Comparison of ENCODE assay signal across 8 mouse cellular contexts in the genomic region with DNA sequence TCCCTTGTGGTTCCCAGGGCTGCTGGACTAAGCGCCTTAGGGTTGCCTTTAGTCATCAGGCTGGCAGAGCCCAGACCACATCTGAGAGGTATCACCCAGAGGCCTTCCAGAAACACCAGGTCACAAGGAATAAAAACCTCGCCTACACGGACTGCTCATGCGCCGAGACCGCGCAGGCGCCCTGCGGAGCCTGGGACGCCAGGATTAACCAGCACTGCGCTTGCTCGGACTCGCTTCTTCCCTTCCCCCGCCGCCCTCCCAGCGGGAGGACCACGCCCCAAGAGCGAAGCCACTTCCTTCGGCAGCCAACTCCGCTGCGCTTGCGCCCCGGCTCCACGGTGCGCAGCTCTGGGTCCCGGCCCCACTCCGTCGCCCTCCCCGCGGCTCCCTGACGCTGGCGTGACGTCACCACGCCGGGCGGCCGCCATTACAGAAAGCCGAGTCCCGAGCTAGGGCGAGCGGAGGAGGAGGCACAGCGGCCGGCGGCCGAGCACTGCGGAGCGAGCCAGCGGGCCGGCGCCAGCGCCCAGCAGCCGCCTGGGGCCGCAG. TPM values are rescaled to one million over a fixed set of nuclear protein-coding genes. Genes with fewer than 3 reads are reported as not detected.
DNase-seq lines count a peak whose midpoint lies in the region; ATAC-seq and TF ChIP-seq lines count a peak whose summit lies in the region.

A gene (plus strand): TSS at position 284 of the 549 bp plus-strand sequence.

- H3K27ac ChIP-seq in heart, embryonic 12.5 days (ENCODE audit: poor library complexity, severe bottlenecking): peak within 1 kb of the TSS; percentile 99
- peak within 1 kb of the TSS; percentile 100 for H3K27ac ChIP-seq in kidney, postnatal 0 days
- peak within 1 kb of the TSS; percentile 98 for H3K27ac ChIP-seq in liver, embryonic 11.5 days (ENCODE audit: low read depth, low read length)
- peak within 1 kb of the TSS; percentile 100 for H3K27ac ChIP-seq in stomach, embryonic 14.5 days (ENCODE audit: low read length)

- H3K36me3 ChIP-seq in heart, embryonic 12.5 days: no peaks in the 10 kb centered on the region
- H3K36me3 ChIP-seq in kidney, postnatal 0 days (ENCODE audit: insufficient read depth, low read length): no peaks in the 10 kb centered on the region
- no peaks in the 10 kb centered on the region for H3K36me3 ChIP-seq in liver, embryonic 11.5 days (ENCODE audit: control insufficient read depth, insufficient read depth, low read length)
- H3K36me3 ChIP-seq in stomach, embryonic 14.5 days (ENCODE audit: control insufficient read depth, insufficient read depth, low read length): no peaks in the 10 kb centered on the region; the same call in 1 of the 2 replicates

- no peak for TF ChIP-seq CTCF in kidney, postnatal 0 days (IDR thresholded peaks at IDR 0.05; ENCODE audit: low read depth)

- no peaks in the 10 kb centered on the region; the same call in 1 of the 2 replicates for H3K27me3 ChIP-seq in heart, embryonic 12.5 days (replicated peaks)
- no peaks in the 10 kb centered on the region for H3K27me3 ChIP-seq in kidney, postnatal 0 days (ENCODE audit: insufficient read depth, low read length)
- no peaks in the 10 kb centered on the region for H3K27me3 ChIP-seq in liver, embryonic 11.5 days (replicated peaks; ENCODE audit: control insufficient read depth, insufficient read depth, low read length)
- H3K27me3 ChIP-seq in stomach, embryonic 14.5 days (ENCODE audit: control insufficient read depth, insufficient read depth, low read length): no peaks in the 10 kb centered on the region

- H3K4me2 ChIP-seq in heart, embryonic 12.5 days: peak within 1 kb of the TSS; percentile 78
- H3K4me2 ChIP-seq in kidney, postnatal 0 days (ENCODE audit: low read length): peak within 1 kb of the TSS; percentile 81
- peak within 1 kb of the TSS; percentile 79 for H3K4me2 ChIP-seq in liver, embryonic 11.5 days
- H3K4me2 ChIP-seq in stomach, embryonic 14.5 days (replicated peaks; ENCODE audit: low read depth, low read length): peak within 1 kb of the TSS; percentile 80

- H3K4me3 ChIP-seq in heart, embryonic 12.5 days: peak within 1 kb of the TSS; percentile 95
- H3K4me3 ChIP-seq in kidney, postnatal 0 days (replicated peaks; ENCODE audit: low read depth, low read length): peak within 1 kb of the TSS; percentile 100
- H3K4me3 ChIP-seq in liver, embryonic 11.5 days (ENCODE audit: low read depth, low read length): peak within 1 kb of the TSS; percentile 93
- peak within 1 kb of the TSS; percentile 64 for H3K4me3 ChIP-seq in stomach, embryonic 14.5 days (ENCODE audit: low read depth, low read length)

- WGBS in heart, embryonic 12.5 days: under 1% methylated on average over 53 of the region's 53 CpGs
- under 1% methylated on average over 51 of the region's 53 CpGs for WGBS in kidney, postnatal 0 days
- under 1% methylated on average over 52 of the region's 53 CpGs for WGBS in liver, embryonic 11.5 days
- WGBS in stomach, embryonic 14.5 days: under 1% methylated on average over 49 of the region's 53 CpGs

- peaks cover 38% of the 10 kb centered on the region for H3K4me1 ChIP-seq in heart, embryonic 12.5 days (replicated peaks)
- H3K4me1 ChIP-seq in kidney, postnatal 0 days (replicated peaks; ENCODE audit: insufficient read depth, low read length): peaks cover 24% of the 10 kb centered on the region
- peaks cover 30% of the 10 kb centered on the region for H3K4me1 ChIP-seq in liver, embryonic 11.5 days (replicated peaks; ENCODE audit: control insufficient read depth, insufficient read depth, low read length)
- peaks cover 27% of the 10 kb centered on the region for H3K4me1 ChIP-seq in stomach, embryonic 14.5 days (ENCODE audit: control insufficient read depth, insufficient read depth, low read length)

- peak within 1 kb of the TSS; percentile 99 for H3K9ac ChIP-seq in heart, embryonic 12.5 days
- H3K9ac ChIP-seq in kidney, postnatal 0 days (ENCODE audit: low read depth, low read length): peak within 1 kb of the TSS; percentile 100
- H3K9ac ChIP-seq in liver, embryonic 11.5 days (ENCODE audit: low read depth, low read length): peak within 1 kb of the TSS; percentile 99
- H3K9ac ChIP-seq in stomach, embryonic 14.5 days (replicated peaks; ENCODE audit: low read depth, low read length): peak within 1 kb of the TSS; percentile 98

- no peaks in the 10 kb centered on the region for H3K9me3 ChIP-seq in heart, embryonic 12.5 days (replicated peaks)
- no peaks in the 10 kb centered on the region for H3K9me3 ChIP-seq in kidney, postnatal 0 days (replicated peaks; ENCODE audit: low read length)
- no peaks in the 10 kb centered on the region for H3K9me3 ChIP-seq in liver, embryonic 11.5 days (ENCODE audit: control insufficient read depth, low read length)
- no peaks in the 10 kb centered on the region for H3K9me3 ChIP-seq in stomach, embryonic 14.5 days (ENCODE audit: control insufficient read depth, low read depth, low read length)

- ATAC-seq in erythroid progenitor cell, adult 5-6 weeks (replicated peaks; ENCODE audit: low FRiP score, poor library complexity, severe bottlenecking): peak; percentile 95
- peak; percentile 97 for ATAC-seq in heart, embryonic 12.5 days (ENCODE audit: insufficient number of reproducible peaks, low FRiP score)
- peak; percentile 97 for ATAC-seq in kidney, postnatal 0 days (replicated peaks; ENCODE audit: low FRiP score, low read depth)
- peak; percentile 97 for ATAC-seq in liver, embryonic 11.5 days (replicated peaks; ENCODE audit: low FRiP score)
- peak; percentile 97 for ATAC-seq in stomach, embryonic 14.5 days (ENCODE audit: insufficient number of reproducible peaks, insufficient read depth, low FRiP score, low read depth)

- DNase-seq in CD4-positive helper T cell, adult 2 months (ENCODE audit: low read depth, low spot score): peak; percentile 100
- DNase-seq in brain, embryonic 18.5 days (ENCODE audit: low read depth, low spot score): peak; percentile 98
- peak; percentile 99 for DNase-seq in kidney, postnatal 0 days (ENCODE audit: low spot score)
- peak; percentile 95 for DNase-seq in liver, embryonic 11.5 days (ENCODE audit: low spot score)
- DNase-seq in naive thymus-derived CD4-positive, alpha-beta T cell, adult 2 months (ENCODE audit: low read depth): peak; percentile 99

RNA-seq across cellular contexts. Expression of the gene that starts here (rescaled TPM):
- 52.6 and 69.2 TPM in 2 replicates for total RNA-seq in erythroid progenitor cell, adult 5-6 weeks (2015; ENCODE audit: low replicate concordance)
- total RNA-seq in erythroid progenitor cell, adult 5-6 weeks (2017; ENCODE audit: low replicate concordance): 68.0 and 82.9 TPM in 2 replicates
- 80.9 and 82.0 TPM in 2 replicates for polyA plus RNA-seq in heart, embryonic 12.5 days (2016; fragmentation: Nextera tagmentation; extraction: Ambion mirVana)
- polyA plus RNA-seq in kidney, postnatal 0 days (2015; fragmentation: Nextera tagmentation; extraction: Ambion mirVana): 60.2 and 63.0 TPM in 2 replicates
- 69.4 and 76.3 TPM in 2 replicates for polyA plus RNA-seq in liver, embryonic 11.5 days (2014; fragmentation: Nextera tagmentation; extraction: Ambion mirVana)
- polyA plus RNA-seq in stomach, embryonic 14.5 days (2014; fragmentation: Nextera tagmentation; extraction: Ambion mirVana): 88.3 and 91.0 TPM in 2 replicates

Comparison
In these comparisons a context has a peak if more than half of its experiments do, and no peak if none do; other contexts are left out.
1. Peak in every context shown above with its lines: DNase-seq, ATAC-seq, H3K4me3 ChIP-seq and H3K27ac ChIP-seq.